Mouse (Mus musculus) cerebellum, adult 8-10 months (tissue): Measurements from ENCODE around the gene Pramef8.
"Not testable (repeated sequence)": the region's sequence is repeated elsewhere in the genome, so short reads cannot be mapped to it uniquely, and the experiment has no call there.

Source experiments
- DNase-seq: peaks from one replicate; pipeline ENCODE4 v3.0.0; 2022

The Pramef8 gene

DNA sequence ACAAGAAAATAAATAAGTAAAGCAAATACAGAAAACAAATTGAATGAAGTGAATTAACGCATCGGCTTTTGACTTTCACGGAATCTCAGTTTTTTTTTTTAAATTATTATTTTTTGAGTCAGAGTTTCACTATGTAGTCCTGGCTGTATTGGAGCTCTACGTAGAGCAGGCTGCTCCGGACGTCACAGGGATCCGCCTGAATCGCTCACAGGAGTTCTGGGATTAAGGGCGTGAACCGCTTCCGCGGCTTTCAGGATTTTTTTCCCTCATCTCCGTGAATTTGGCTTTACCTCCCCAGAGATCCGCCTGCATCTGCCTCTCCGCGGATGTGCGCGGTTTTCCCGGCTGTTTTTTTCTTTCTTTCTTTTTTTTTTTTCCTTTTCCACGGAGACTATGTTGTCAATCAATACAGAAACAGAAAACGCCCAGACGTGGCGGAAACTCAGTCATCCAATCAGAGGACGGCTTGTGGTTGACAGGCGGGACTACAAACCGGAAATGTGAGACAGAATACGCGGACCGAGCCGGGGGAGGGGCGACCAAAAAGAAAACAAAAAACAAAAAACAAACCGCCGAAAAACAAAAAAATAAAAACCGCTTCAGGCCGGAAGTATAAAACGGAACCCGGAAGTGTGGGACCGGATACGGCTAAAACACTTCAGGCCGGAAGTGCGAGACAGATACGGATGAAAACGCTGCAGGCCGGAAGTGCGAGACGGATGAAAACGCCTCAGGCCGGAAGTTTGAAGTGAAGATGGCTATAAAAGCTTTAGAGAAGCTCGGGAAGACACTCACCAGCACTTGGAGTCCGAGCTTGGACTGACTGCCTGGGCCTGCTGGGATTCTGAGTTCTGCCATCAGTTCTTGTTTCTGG lies at the start of gene Pramef8:
Pramef8 (plus strand) TSS at position 208 of the 874 bp plus-strand sequence.
- peak; percentile 87 for DNase-seq

DNA sequence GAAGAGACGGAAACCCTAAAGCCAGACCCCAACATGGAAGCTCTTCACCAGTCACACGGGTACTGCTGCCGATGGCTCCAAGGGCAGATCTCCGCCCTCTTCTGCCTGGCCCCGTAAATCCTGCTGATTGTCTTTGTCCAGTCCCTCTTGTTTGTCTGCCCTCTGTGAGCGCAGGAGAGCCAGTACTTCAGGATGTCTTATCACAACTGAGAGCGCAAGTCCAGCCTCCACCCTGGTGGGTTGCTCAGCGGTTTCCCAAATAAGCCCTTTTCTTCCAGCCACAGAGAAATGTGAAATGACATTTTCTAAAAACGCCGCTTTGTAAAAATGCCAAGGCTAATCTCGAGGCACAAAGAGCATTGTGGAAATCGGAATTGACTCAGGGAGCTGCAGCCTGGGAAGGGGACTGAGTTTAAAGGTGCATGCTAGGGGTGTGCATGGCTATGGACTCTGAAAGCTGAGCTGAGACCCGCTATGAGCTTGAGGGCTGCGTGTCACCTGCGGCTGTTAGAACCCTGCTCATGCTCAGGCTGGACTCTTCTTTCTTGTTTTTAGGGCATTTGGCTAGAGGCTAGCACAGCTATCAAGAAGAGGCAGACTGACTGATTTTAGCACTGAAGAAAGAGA lies 45.7 kb upstream of the Pramef8 start:
- DNase-seq: no peak

- no peak for DNase-seq
These were observed 32.7 kb upstream of the Pramef8 start for GRCm38 (mm10) chr4:143379480-143379879.

GRCm38 (mm10) chr4:143379931-143380715 lies 32.1 kb upstream of the Pramef8 start:
- peak; percentile 8 for DNase-seq

GRCm38 (mm10) chr4:143380716-143381004 lies 31.6 kb upstream of the Pramef8 start:
- peak; percentile 29 for DNase-seq

- peak; percentile 11 for DNase-seq
These were observed 30.1 kb upstream of the Pramef8 start for GRCm38 (mm10) chr4:143382163-143382562.

DNA sequence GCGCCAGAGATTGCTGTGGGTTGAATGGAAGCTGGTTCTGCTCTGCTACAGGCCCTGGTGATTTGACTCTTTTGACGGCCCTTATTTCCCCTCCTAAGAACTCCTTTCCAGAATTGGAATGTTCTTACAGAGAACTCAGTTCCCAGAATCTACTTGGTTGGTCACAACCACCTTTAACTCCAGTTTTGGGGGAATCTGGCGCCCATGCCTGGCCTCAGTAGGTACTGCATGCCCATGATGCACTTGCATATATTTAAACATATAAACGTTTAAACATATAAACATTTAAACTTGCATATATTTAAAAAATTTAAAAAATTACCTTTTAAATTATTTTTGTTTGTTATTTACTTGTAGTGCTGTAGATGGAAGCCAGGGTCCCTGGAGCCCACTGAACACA lies 28.6 kb upstream of the Pramef8 start:
- DNase-seq: no peak

- DNase-seq: no peak
These were observed 23.1 kb upstream of the Pramef8 start for GRCm38 (mm10) chr4:143388955-143389702.

- DNase-seq: no peak
These were observed 18.0 kb upstream of the Pramef8 start, which contains the start of gene Pramel1 for GRCm38 (mm10) chr4:143394181-143394580. Gene Pramel1, plus strand, starts transcription at chr4:143394428.

- peak; percentile 28 for DNase-seq
These were observed 534 bp upstream of the Pramef8 start for GRCm38 (mm10) chr4:143411566-143412218.

GRCm38 (mm10) chr4:143413621-143414020 lies 1.4 kb downstream of the Pramef8 start:
- no peak for DNase-seq

DNA sequence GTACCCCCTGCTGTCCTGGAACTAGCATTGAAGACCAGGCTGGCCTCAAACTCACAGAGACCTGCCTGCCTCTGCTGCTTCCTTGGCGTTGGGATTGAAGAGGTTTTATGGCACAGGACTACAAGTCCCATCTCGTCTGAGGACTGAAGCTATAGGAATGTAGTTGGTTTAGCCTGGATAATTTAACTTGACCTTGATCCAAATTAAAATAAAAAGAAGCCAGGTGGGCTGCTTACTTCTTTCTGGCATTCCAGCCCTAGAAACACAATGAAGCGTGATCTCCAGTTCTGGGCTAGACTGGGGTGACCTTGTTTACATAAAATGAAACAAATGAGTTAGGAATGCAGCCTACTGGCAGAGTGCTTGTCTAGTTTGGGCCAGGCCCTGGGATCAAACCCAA lies 1.9 kb downstream of the Pramef8 start:
- DNase-seq: no peak

GRCm38 (mm10) chr4:143426770-143427169 lies 14.5 kb downstream of the Pramef8 start:
- DNase-seq: not testable (repeated sequence)

DNA sequence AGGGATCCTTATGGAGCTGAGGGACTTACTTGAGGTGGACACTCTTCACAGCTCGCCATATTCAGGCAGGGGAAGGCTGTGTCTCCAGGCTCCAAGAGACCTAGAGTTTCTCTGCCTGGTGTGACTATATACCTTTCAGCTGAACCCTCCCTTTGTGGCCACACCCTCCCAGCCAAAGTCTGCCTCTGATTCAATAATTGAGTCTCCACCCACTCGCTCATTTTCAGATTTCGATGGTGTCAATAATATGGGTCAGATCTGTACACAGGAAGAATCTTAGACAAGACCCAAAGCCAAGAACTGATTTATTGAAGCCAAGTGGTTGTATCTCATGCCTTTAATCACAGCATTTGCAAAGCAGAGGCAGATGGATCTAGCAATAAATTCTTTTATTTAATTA lies 38.0 kb downstream of the Pramef8 start, which contains the start of gene Oog4:
Oog4 (minus strand) TSS at position 101 of the 400 bp plus-strand sequence.
- DNase-seq: no peak
